Mouse (Mus musculus) ES-E14 (cell line): ENCODE results near the gene Htr2b.

Experiments
- CHD2 ChIP-seq: IDR thresholded peaks from 2 replicates; pipeline ENCODE4 v1.6.1; 2014; ENCODE audit warnings: mild to moderate bottlenecking, low read depth, low read length, inconsistent platforms
- MAFK ChIP-seq: IDR thresholded peaks from 2 replicates; pipeline ENCODE4 v1.6.1; 2014; ENCODE audit warnings: mild to moderate bottlenecking, low read depth, low read length, inconsistent platforms; ENCODE audit not compliant: insufficient read depth
- ZC3H11A ChIP-seq: IDR thresholded peaks from 2 replicates; pipeline ENCODE4 v1.6.1; 2012; ENCODE audit warnings: low read depth, mild to moderate bottlenecking, inconsistent platforms, low read length, borderline replicate concordance

- no peak for TF ChIP-seq CHD2
- peak; percentile 79; the same call in 1 of the 2 replicates for TF ChIP-seq MAFK
- no peak for TF ChIP-seq ZC3H11A
These were observed 47.3 kb downstream of the Htr2b start, which contains the start of gene Psmd1 for GRCm38 (mm10) chr1:86064271-86064991.
